Mouse (Mus musculus) limb, embryonic 10.5 days (tissue): Measurements from ENCODE around the gene Lrp6. TPM values are rescaled to one million over a fixed set of nuclear protein-coding genes. Genes with fewer than 3 reads are reported as not detected.

ENCODE experiments used
- DNase-seq: peaks from one replicate; pipeline ENCODE4 v3.0.0-alpha.2; 2017; ENCODE audit warnings: low spot score
- H3K27ac ChIP-seq: fragments of 300-500 bp; sonication (generic); 2 replicates; pipeline ENCODE4 v1.5.1; 2016; ENCODE audit warnings: mild to moderate bottlenecking
- H3K27me3 ChIP-seq: fragments of 300-500 bp; sonication (generic); 2 replicates; pipeline ENCODE4 v1.6.1; 2016; ENCODE audit warnings: low read depth, mild to moderate bottlenecking; ENCODE audit not compliant: poor library complexity, severe bottlenecking
- H3K36me3 ChIP-seq: fragments of 300-500 bp; sonication (generic); 2 replicates; pipeline ENCODE4 v1.6.1; 2016; ENCODE audit warnings: mild to moderate bottlenecking, moderate library complexity
- H3K4me1 ChIP-seq: fragments of 300-500 bp; sonication (generic); 2 replicates; pipeline ENCODE4 v1.6.1; 2016
- H3K4me3 ChIP-seq: fragments of 300-500 bp; sonication (generic); 2 replicates; pipeline ENCODE4 v1.5.1; 2016; ENCODE audit warnings: mild to moderate bottlenecking, moderate library complexity
- H3K9me3 ChIP-seq: fragments of 300-500 bp; sonication (generic); replicated peaks from 2 replicates; pipeline ENCODE4 v1.6.1; 2016; ENCODE audit warnings: mild to moderate bottlenecking
- WGBS: fragments of 180-500 bp; shearing (Covaris S2); methylation state at CpG from one replicate; pipeline ENCODE4 v1.1.7; 2016; 5-methylcytosine and 5-hydroxymethylcytosine counted together
- polyA plus RNA-seq: library from polyadenylated mRNA; unstranded; fragments of >200 nt; fragmentation: Nextera tagmentation; extraction: Ambion mirVana; gene quantifications from 2 replicates; pipeline ENCODE4 v1.2.1, GENCODE M21; 2016

Lrp6 gene
- polyA plus RNA-seq, 1 experiment from 2014 or later, result 33.4 TPM

GRCm38 (mm10) chr6:134597651-134598229, 31.0 kb upstream of the Lrp6 start:
- H3K9me3 ChIP-seq, result no peaks in the 10 kb centered on the region

GRCm38 (mm10) chr6:134594569-134595442, 28.0 kb upstream of the Lrp6 start:
- Histone ChIP-seq H3K9me3 (no peaks in the 10 kb centered on the region), H3K27me3 (no peaks in the 10 kb centered on the region), H3K4me3 (no peak overlapping the region), H3K36me3 (no peaks in the 10 kb centered on the region), H3K27ac (no peak overlapping the region), H3K4me1 (no peaks in the 10 kb centered on the region)
- no peak for DNase-seq
- 84% methylated on average over 21 of the region's 21 CpGs for WGBS

More at GRCm38 (mm10) chr6:134597651-134598229, 31.0 kb upstream of the Lrp6 start:
- no peak for DNase-seq
- no peaks in the 10 kb centered on the region for H3K36me3 ChIP-seq
- H3K4me1 ChIP-seq, result peaks cover 19% of the 10 kb centered on the region
- 86% methylated on average over 6 of the region's 6 CpGs for WGBS
- H3K27me3 ChIP-seq, result no peaks in the 10 kb centered on the region
- H3K27ac ChIP-seq, result no peak overlapping the region
- H3K4me3 ChIP-seq, result no peak overlapping the region

GRCm38 (mm10) chr6:134591614-134592013, 24.8 kb upstream of the Lrp6 start:
- no peak overlapping the region for H3K4me3 ChIP-seq
- H3K9me3 ChIP-seq, result no peaks in the 10 kb centered on the region
- DNase-seq, result no peak
- H3K36me3 ChIP-seq, result no peaks in the 10 kb centered on the region
- H3K27me3 ChIP-seq, result no peaks in the 10 kb centered on the region
- 83% methylated on average over 2 of the region's 2 CpGs for WGBS
- 0 out of 2 replicates have a peak, but pooled peaks cover 5% of the 10 kb centered on the region for H3K4me1 ChIP-seq
- H3K27ac ChIP-seq, result no peak overlapping the region

DNA sequence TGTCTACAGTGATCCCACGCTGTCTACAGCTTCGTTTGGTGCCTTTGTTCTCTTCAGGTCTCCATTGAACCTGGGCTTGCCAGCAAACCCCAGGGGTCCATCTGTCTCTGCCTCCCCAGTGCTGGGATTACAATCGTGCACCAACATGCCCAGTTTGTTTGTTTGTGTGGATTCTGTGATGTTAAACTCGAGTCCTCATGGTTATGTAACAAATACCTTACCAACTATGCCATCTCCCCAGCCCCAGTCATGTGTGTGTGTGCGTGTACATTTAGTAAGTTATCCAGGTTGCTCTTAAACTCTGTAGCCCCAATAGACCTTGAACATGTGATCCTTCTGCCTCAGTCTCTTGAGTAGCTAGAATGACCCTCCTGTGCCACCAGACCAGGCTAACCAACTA, 19.5 kb upstream of the Lrp6 start:
- H3K36me3 ChIP-seq, result no peaks in the 10 kb centered on the region
- DNase-seq, result no peak
- 81% methylated on average over 5 of the region's 5 CpGs for WGBS

GRCm38 (mm10) chr6:134584616-134585015, 17.9 kb upstream of the Lrp6 start:
- no peaks in the 10 kb centered on the region for H3K36me3 ChIP-seq
- no peaks in the 10 kb centered on the region for H3K9me3 ChIP-seq
- no peaks in the 10 kb centered on the region for H3K27me3 ChIP-seq
- 0 out of 2 replicates have a peak, but pooled peaks cover 5% of the 10 kb centered on the region for H3K4me1 ChIP-seq
- no peak overlapping the region for H3K27ac ChIP-seq
- H3K4me3 ChIP-seq, result no peak overlapping the region
- no peak for DNase-seq
- WGBS, result 98% methylated on average over 2 of the region's 2 CpGs

More for the DNA sequence above, 19.5 kb upstream of the Lrp6 start:
- no peak overlapping the region for H3K27ac ChIP-seq
- no peaks in the 10 kb centered on the region for H3K27me3 ChIP-seq
- H3K4me3 ChIP-seq, result no peak overlapping the region
- 0 out of 2 replicates have a peak, but pooled peaks cover 5% of the 10 kb centered on the region for H3K4me1 ChIP-seq
- no peaks in the 10 kb centered on the region for H3K9me3 ChIP-seq

DNA sequence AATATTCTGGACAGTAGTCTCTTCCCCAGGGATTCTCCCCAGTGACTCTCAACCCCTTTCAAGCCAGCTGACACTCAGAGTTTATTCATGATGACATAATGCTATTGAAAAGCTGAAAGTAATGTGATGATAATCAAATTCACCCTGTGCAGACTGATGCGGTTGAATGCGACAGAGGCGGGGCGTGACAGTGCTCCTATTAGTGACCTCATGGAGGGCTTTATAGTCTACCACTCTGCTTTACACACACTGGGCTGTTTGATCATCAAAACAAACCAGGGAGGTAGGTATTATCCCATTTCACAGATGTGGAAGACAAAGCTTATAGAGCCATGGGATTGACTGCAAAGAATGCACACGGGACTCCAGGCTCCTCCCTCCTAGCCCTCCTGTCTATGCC, 15.3 kb upstream of the Lrp6 start:
- H3K9me3 ChIP-seq, result no peaks in the 10 kb centered on the region
- H3K4me3 ChIP-seq, result no peak overlapping the region
- H3K27me3 ChIP-seq, result no peaks in the 10 kb centered on the region
- 90% methylated on average over 5 of the region's 5 CpGs for WGBS
- no peak for DNase-seq
- no peaks in the 10 kb centered on the region for H3K36me3 ChIP-seq
- no peaks in the 10 kb centered on the region for H3K4me1 ChIP-seq
- no peak overlapping the region for H3K27ac ChIP-seq

DNA sequence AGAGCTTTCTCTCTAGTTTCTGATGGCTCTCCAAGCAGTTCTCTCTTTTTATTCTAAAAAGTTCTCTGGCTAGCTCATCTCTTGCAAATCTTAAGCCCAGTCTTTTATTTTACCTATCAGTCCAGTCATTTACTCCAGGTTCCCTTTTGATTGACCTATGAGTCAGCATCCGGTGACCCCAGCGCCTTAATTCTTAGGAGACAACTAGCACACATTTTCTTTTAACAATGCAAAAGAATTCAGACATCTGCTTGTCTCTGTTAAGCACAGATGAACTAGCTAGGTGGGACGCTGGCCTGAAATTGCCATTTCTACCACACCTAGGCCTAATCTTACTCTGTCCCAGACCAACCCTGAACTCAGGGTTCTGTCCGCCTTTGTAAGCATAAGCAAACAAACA, 12.7 kb upstream of the Lrp6 start:
- DNase-seq, result no peak
- no peak overlapping the region for H3K4me3 ChIP-seq
- no peaks in the 10 kb centered on the region for H3K36me3 ChIP-seq
- no peaks in the 10 kb centered on the region for H3K9me3 ChIP-seq
- 91% methylated on average over 4 of the region's 4 CpGs for WGBS
- no peak overlapping the region for H3K27ac ChIP-seq
- no peaks in the 10 kb centered on the region for H3K27me3 ChIP-seq
- no peaks in the 10 kb centered on the region for H3K4me1 ChIP-seq

DNA sequence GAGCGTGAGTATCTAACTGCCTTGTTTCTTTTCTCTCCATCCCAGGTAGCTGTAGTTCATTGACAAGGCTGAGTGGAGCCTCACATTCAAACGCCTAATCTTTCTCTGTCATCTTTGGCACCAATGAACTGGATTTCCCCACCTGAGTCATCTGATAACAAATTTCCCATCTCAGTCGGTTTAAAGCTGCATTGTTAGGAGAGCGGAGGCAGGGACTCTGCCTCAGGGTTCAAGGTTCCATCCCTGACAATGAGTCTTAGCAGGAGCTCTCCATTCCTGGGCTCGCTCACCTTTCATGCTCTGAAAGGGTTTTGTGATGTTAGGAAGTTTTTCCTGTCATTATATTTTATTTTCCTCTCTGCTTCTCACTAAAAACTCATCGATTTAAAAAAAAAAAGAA, 11.3 kb upstream of the Lrp6 start:
- 72% methylated on average over 6 of the region's 6 CpGs for WGBS

GRCm38 (mm10) chr6:134575288-134575741, 8.6 kb upstream of the Lrp6 start:
- DNase-seq, result no peak
- H3K4me1 ChIP-seq, result no peaks in the 10 kb centered on the region
- no peak overlapping the region for H3K27ac ChIP-seq
- no peaks in the 10 kb centered on the region for H3K27me3 ChIP-seq
- H3K36me3 ChIP-seq, result no peaks in the 10 kb centered on the region
- no peak overlapping the region for H3K4me3 ChIP-seq
- H3K9me3 ChIP-seq, result no peaks in the 10 kb centered on the region
- WGBS, result 82% methylated on average over 3 of the region's 3 CpGs

More for the DNA sequence above, 11.3 kb upstream of the Lrp6 start:
- Histone ChIP-seq H3K9me3 (no peaks in the 10 kb centered on the region), H3K27me3 (no peaks in the 10 kb centered on the region), H3K27ac (no peak overlapping the region), H3K4me3 (no peak overlapping the region), H3K4me1 (no peaks in the 10 kb centered on the region), H3K36me3 (no peaks in the 10 kb centered on the region)
- DNase-seq, result no peak

DNA sequence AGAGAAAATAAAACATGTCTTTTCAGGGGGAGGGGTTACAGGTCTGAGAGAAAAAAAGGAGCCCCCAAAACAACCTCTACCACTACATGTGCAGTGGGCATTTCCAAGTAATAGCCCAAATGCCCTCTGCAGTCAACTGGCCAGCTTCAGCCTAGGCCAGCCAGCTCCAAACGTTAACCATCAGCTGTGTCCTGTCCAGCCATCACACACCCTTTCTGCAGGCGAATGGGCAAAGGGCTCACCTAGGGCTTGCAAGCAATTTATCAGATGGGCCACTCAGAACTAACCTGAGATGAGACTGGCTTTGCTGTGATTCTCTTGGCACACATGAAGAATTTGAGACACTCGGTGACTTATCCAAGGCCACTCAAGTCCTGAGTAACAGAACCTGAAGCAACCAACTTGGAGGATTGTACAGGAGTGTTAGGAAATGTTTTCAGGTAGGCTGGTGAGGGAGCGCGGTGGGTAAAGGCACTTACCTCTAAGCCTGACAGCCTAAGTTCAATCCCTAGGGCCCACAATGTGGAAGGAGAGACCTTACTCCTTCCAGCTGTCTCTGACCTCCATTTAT, 1.3 kb upstream of the Lrp6 start:
- no peaks in the 10 kb centered on the region for H3K36me3 ChIP-seq
- no peaks in the 10 kb centered on the region for H3K27me3 ChIP-seq
- no peak overlapping the region; the same call in 1 of the 2 replicates for H3K27ac ChIP-seq
- DNase-seq, result no peak
- H3K4me1 ChIP-seq, result peaks cover 19% of the 10 kb centered on the region
- H3K9me3 ChIP-seq, result no peaks in the 10 kb centered on the region
- H3K4me3 ChIP-seq, result no peak overlapping the region
- WGBS, result 74% methylated on average over 5 of the region's 5 CpGs

GRCm38 (mm10) chr6:134566248-134566817, 432 bp downstream of the Lrp6 start:
- peak; percentile 75 for DNase-seq
- H3K4me1 ChIP-seq, result peaks cover 19% of the 10 kb centered on the region
- 1% methylated on average over 62 of the region's 64 CpGs for WGBS

GRCm38 (mm10) chr6:134565606-134566247, 1.0 kb downstream of the Lrp6 start:
- H3K36me3 ChIP-seq, result 0 out of 2 replicates have a peak, but pooled peaks cover 2% of the 10 kb centered on the region
- peak overlapping the region; percentile 100 for H3K27ac ChIP-seq
- peaks cover 22% of the 10 kb centered on the region for H3K4me1 ChIP-seq
- peak overlapping the region; percentile 93 for H3K4me3 ChIP-seq
- DNase-seq, result peak; percentile 49
- H3K27me3 ChIP-seq, result no peaks in the 10 kb centered on the region
- 3% methylated on average over 19 of the region's 19 CpGs for WGBS
- H3K9me3 ChIP-seq, result no peaks in the 10 kb centered on the region

More at GRCm38 (mm10) chr6:134566248-134566817, 432 bp downstream of the Lrp6 start:
- peak overlapping the region; percentile 93 for H3K4me3 ChIP-seq
- H3K27me3 ChIP-seq, result no peaks in the 10 kb centered on the region
- H3K27ac ChIP-seq, result peak overlapping the region; percentile 100
- H3K9me3 ChIP-seq, result no peaks in the 10 kb centered on the region
- 0 out of 2 replicates have a peak, but pooled peaks cover 2% of the 10 kb centered on the region for H3K36me3 ChIP-seq
